Mouse (Mus musculus) cortical plate, adult 2 months (tissue): ENCODE measurements around the gene Ebp.

Source experiments
- CTCF ChIP-seq: fragments of 200-500 bp; IDR thresholded peaks from 2 replicates; pipeline ENCODE4 v1.5.1; 2011; ENCODE audit warnings: mild to moderate bottlenecking, control low read depth, low read length; ENCODE audit not compliant: insufficient read depth; ENCODE audit errors: extremely low read depth
- POLR2A ChIP-seq: fragments of 200-500 bp; IDR thresholded peaks from 2 replicates; pipeline ENCODE4 v1.6.1; 2011; ENCODE audit warnings: mild to moderate bottlenecking, low read length, control low read depth; ENCODE audit not compliant: insufficient read depth; ENCODE audit errors: extremely low read depth

DNA sequence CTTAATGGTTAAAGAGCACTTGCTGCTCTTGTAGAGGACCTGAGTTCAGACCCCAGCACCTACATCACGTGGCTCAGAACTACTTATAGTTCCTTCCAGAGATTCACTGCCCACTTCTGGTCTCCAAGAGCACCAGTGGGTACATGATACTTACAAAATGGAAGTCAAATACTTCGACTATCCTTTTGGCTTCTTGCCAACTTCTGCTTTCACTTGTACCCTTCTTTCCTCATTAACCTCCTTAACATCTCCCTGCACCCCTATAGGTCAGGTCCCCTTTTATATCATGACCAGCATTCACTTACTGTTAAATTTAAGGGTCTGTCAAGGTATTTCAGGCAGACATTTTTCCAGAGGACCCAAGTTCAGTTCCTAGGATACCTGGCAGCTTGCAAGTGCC is 57.4 kb downstream of the Ebp start:
- no peak for TF ChIP-seq POLR2A
- TF ChIP-seq CTCF = no peak
